Mouse (Mus musculus): Measurements from ENCODE around the gene Rbp3.

- TF ChIP-seq CTCF (IDR thresholded peaks at IDR 0.05; ENCODE audit: low read depth) (no peak), EP300 (IDR thresholded peaks at IDR 0.05; ENCODE audit: low read depth) (no peak)
Measured at GRCm38 (mm10) chr14:33914206-33914605, 39.6 kb upstream of the Rbp3 start.

Measured in liver, embryonic 14.5 days (tissue).